Mouse (Mus musculus) embryonic facial prominence, embryonic 12.5 days (tissue): ENCODE measurements around the gene Isx. TPM values are rescaled to one million over a fixed set of nuclear protein-coding genes. Genes with fewer than 3 reads are reported as not detected.

Source experiments
- ATAC-seq: fragments of 200-750 bp; cut with Nextera tagmentation; 2 replicates; pipeline ENCODE4 v1.8.0; 2017; ENCODE audit not compliant: insufficient number of reproducible peaks, insufficient read depth, low FRiP score, low TSS enrichment
- H3K27ac ChIP-seq: fragments of 300-500 bp; sonication (generic); 2 replicates; pipeline ENCODE4 v1.5.1; 2016; ENCODE audit warnings: mild to moderate bottlenecking
- H3K27me3 ChIP-seq: fragments of 300-500 bp; sonication (generic); 2 replicates; pipeline ENCODE4 v1.6.1; 2016; ENCODE audit warnings: mild to moderate bottlenecking, moderate library complexity
- H3K36me3 ChIP-seq: fragments of 300-500 bp; sonication (generic); 2 replicates; pipeline ENCODE4 v1.6.1; 2016; ENCODE audit warnings: mild to moderate bottlenecking
- H3K4me1 ChIP-seq: fragments of 300-500 bp; sonication (generic); 2 replicates; pipeline ENCODE4 v1.6.1; 2016
- H3K4me2 ChIP-seq: fragments of 300-500 bp; sonication (generic); replicated peaks from 2 replicates; pipeline ENCODE4 v1.6.1; 2016; ENCODE audit warnings: mild to moderate bottlenecking, moderate library complexity
- H3K4me3 ChIP-seq: fragments of 300-500 bp; sonication (generic); 2 replicates; pipeline ENCODE4 v1.5.1; 2016; ENCODE audit warnings: mild to moderate bottlenecking
- H3K9ac ChIP-seq: fragments of 300-500 bp; sonication (generic); 2 replicates; pipeline ENCODE4 v1.6.1; 2016; ENCODE audit warnings: mild to moderate bottlenecking, moderate library complexity
- H3K9me3 ChIP-seq: fragments of 300-500 bp; sonication (generic); 2 replicates; pipeline ENCODE4 v1.6.1; 2016; ENCODE audit warnings: mild to moderate bottlenecking, moderate library complexity
- WGBS: fragments of 180-500 bp; shearing (Covaris S2); methylation state at CpG from one replicate; pipeline ENCODE4 v1.1.7; 2016; 5-methylcytosine and 5-hydroxymethylcytosine counted together
- polyA plus RNA-seq: library from polyadenylated mRNA; unstranded; fragments of >200 nt; fragmentation: Nextera tagmentation; extraction: Ambion mirVana; gene quantifications from 2 replicates; pipeline ENCODE4 v1.2.1, GENCODE M21; 2016

The Isx gene
- polyA plus RNA-seq = not detected in 2 replicates

DNA sequence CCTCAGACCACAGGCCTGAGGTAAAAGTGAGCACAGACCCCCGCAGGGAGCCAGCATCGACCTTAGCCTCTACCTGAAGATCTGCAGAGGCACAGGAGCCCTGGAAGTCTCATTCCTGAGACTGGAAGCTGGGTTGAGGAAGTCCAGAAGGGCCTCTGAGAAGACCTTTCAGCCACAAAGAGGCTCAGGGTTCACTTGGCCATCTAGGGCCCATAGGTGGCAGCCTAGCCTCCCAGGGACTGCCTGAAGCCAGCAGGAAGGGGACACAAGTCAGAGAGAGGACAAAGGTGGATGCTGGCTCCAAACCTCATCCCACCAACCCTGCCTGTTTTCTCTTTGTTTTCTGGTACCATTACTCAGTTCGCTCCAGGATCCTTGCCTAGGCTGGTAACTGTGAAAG, at the start of gene Isx:
Isx (plus strand) TSS at position 234 of the 400 bp plus-strand sequence.
- no peak within 1 kb of the TSS for H3K9ac ChIP-seq
- no peaks in the 10 kb centered on the region for H3K4me1 ChIP-seq
- no peak within 1 kb of the TSS for H3K4me2 ChIP-seq
- H3K4me3 ChIP-seq = no peak within 1 kb of the TSS
- no peaks in the 10 kb centered on the region for H3K36me3 ChIP-seq
- no peak for ATAC-seq
- no peaks in the 10 kb centered on the region for H3K9me3 ChIP-seq
- no peaks in the 10 kb centered on the region for H3K27me3 ChIP-seq
- H3K27ac ChIP-seq = no peak within 1 kb of the TSS
- WGBS = 75% methylated on average over 3 of the region's 3 CpGs

DNA sequence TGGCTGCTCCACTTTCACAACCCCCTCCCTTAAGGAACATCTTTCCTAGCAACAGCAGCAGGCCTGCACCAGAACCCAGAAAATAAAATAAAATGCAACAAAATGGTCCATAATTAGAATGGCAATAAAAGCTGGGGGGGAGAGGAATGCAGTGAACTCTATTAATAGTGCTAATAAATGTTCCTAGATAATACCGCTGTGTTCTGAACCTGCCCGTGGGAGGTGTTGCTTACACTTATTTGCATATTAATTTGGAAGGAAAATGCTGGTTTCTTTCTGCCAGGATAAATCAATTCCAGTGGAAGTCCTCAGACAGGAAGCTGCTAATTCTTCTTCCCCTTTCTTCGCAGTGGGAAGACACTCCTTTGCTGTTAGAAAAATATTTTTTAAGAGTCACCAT, 45.3 kb upstream of the Isx start:
- H3K9ac ChIP-seq = no peak overlapping the region
- 84% methylated on average over 3 of the region's 3 CpGs for WGBS
- H3K4me2 ChIP-seq = no peak overlapping the region
- H3K4me1 ChIP-seq = no peaks in the 10 kb centered on the region
- H3K36me3 ChIP-seq = no peaks in the 10 kb centered on the region
- no peak overlapping the region for H3K27ac ChIP-seq
- no peaks in the 10 kb centered on the region for H3K9me3 ChIP-seq
- H3K27me3 ChIP-seq = no peaks in the 10 kb centered on the region
- ATAC-seq = no peak
- H3K4me3 ChIP-seq = no peak overlapping the region

DNA sequence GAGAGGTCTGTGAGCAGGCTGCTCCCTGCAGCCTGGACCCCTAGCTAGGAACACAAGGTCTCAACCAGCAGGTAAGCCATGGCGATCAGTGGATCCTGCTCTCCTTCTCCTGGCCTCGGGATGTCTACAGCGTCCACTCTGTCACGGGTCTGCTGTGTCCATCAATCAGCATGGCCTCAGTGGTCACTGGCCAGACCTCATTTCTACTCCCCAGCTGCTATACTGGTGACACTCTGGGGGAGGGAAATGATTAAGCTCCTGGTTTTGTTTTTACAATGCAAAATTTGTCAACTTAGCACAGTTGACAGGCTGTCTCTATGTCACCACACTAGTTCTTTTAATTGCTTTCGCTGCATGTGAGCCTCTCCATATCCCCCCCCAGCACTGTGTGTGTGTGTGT, 41.7 kb upstream of the Isx start:
- Histone ChIP-seq H3K4me3 (no peak overlapping the region), H3K27ac (no peak overlapping the region), H3K36me3 (no peaks in the 10 kb centered on the region), H3K9me3 (no peaks in the 10 kb centered on the region), H3K4me2 (no peak overlapping the region), H3K4me1 (no peaks in the 10 kb centered on the region), H3K27me3 (no peaks in the 10 kb centered on the region), H3K9ac (no peak overlapping the region)
- WGBS = 74% methylated on average over 5 of the region's 5 CpGs
- no peak for ATAC-seq

DNA sequence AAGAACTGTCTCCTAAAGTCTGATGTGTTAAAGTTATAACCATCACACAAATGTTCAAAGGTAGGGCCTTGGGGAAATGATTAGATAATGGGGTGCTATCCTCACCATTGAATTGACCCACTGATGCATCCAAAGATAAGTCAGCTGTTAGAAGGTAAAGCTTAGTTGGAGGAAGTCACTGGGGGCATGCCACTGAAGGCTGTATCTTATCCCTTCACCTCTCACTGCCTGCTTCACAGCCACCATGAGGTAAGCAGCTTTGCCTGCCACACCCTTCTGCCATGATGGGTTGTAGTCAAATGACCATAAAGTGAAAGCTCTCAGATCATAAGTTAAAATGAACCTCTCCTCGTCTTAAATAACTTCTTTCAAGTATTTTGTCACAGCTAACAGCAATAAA, 38.7 kb upstream of the Isx start:
- no peak overlapping the region for H3K9ac ChIP-seq
- H3K4me1 ChIP-seq = no peaks in the 10 kb centered on the region
- 55% methylated on average over 1 of the region's 1 CpGs for WGBS
- no peaks in the 10 kb centered on the region for H3K9me3 ChIP-seq
- no peak overlapping the region for H3K4me2 ChIP-seq
- ATAC-seq = no peak
- no peaks in the 10 kb centered on the region for H3K27me3 ChIP-seq
- no peaks in the 10 kb centered on the region for H3K36me3 ChIP-seq
- no peak overlapping the region for H3K27ac ChIP-seq
- H3K4me3 ChIP-seq = no peak overlapping the region

DNA sequence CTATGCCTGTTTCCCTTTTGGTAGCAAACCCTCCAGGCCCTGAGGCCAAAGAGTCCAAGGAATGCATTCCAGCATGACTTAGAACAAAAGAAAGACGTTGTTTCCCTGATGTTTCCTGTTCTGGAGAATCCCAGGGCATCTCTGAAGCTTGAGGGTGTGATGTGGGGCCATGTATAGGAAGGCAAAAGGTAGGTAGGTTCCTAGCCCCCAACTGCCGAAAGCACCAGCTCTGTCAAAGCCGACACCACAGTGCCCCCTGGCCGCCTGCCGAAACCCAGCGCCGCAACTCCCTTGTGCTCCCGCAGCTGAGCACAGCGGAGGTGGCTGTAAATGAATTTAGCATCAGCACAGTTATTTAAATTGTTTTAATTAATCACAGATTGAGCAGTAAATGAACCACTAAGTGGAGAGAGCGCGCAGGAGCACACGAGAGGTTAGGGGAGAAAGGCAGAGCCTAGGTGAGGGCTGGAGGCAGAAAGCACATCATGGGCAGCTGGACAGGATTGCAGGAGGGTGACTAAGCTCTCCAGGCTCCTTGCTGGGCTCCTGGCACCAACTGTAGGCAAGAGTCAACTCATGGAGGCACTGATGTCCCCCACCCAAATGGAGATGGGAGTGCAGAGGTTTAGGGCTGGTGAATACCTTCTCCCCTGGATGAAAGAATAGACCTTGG, 25.5 kb upstream of the Isx start:
- no peak overlapping the region for H3K9ac ChIP-seq
- no peaks in the 10 kb centered on the region for H3K27me3 ChIP-seq
- H3K4me1 ChIP-seq = no peaks in the 10 kb centered on the region
- H3K9me3 ChIP-seq = no peaks in the 10 kb centered on the region
- WGBS = 16% methylated on average over 12 of the region's 12 CpGs
- no peak overlapping the region for H3K4me2 ChIP-seq
- no peak overlapping the region for H3K27ac ChIP-seq
- H3K36me3 ChIP-seq = no peaks in the 10 kb centered on the region
- no peak overlapping the region for H3K4me3 ChIP-seq
- ATAC-seq = no peak

DNA sequence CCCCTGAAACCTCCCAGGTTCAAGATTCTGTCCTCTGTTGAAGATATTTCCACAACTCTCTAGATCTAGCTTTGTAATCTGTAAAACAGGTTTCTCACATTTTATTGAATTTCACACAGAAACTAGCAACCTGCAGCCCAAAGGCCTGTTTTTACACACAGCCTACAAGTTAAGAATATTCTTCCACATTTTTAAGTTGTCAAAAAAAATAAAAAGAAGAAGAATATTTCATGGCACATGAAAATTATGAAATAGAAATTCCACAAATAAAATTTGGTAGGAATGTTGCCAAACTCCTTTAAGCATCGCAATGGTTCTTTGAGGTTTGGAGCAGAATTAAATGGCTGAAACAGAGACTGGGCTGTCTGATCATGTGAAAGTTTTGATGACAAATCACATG, 24.3 kb upstream of the Isx start:
- no peak overlapping the region for H3K27ac ChIP-seq
- no peak overlapping the region for H3K9ac ChIP-seq
- WGBS = 86% methylated on average over 1 of the region's 1 CpGs

DNA sequence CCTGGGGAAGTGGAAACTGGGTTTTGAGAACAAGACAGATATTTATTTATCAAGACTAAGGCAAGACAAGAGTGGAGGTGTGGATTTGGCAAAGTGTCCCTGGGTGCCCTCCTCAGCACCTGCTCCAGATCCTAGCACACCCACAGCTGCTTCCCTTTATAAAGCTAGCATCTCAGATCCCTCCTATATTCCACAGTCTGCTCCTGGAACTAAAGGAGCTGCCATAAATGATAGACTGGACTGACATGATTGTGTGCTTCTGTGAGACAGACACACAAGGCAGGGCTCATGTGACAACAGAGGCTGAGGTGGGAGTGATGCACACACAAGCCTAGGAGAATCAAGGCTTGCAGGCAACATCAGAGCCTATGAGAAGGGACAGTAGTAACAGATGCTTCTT, 22.0 kb upstream of the Isx start:
- no peak overlapping the region for H3K9ac ChIP-seq
- H3K4me1 ChIP-seq = no peaks in the 10 kb centered on the region
- no peak overlapping the region for H3K4me2 ChIP-seq
- H3K9me3 ChIP-seq = no peaks in the 10 kb centered on the region
- no peaks in the 10 kb centered on the region for H3K27me3 ChIP-seq
- ATAC-seq = no peak
- H3K36me3 ChIP-seq = no peaks in the 10 kb centered on the region
- H3K27ac ChIP-seq = no peak overlapping the region
- no peak overlapping the region for H3K4me3 ChIP-seq

More for the DNA sequence above, 24.3 kb upstream of the Isx start:
- H3K27me3 ChIP-seq = no peaks in the 10 kb centered on the region
- no peak overlapping the region for H3K4me3 ChIP-seq
- no peak for ATAC-seq
- no peaks in the 10 kb centered on the region for H3K36me3 ChIP-seq
- H3K4me2 ChIP-seq = no peak overlapping the region
- H3K4me1 ChIP-seq = no peaks in the 10 kb centered on the region
- H3K9me3 ChIP-seq = no peaks in the 10 kb centered on the region

DNA sequence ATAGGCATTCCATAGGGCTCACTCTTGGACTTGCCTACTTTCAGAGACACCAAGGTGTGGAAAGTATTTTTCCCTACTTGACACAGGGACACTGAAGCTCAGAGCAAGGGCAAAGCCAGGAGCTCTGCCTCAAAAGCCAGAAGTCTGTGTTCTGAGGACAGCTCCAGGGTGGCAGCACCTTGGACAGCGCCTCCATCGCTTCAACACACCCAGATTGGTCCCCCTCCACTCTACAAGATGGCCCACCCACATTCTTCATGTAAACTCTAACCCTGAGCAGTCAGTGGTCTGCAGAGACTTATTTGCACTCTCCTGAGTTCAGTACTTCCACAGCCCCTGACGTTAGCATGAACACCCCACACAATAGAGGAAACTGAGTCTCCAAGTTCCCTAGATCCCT, 21.1 kb upstream of the Isx start:
- ATAC-seq = no peak
- Histone ChIP-seq H3K4me1 (no peaks in the 10 kb centered on the region), H3K9me3 (no peaks in the 10 kb centered on the region), H3K27me3 (no peaks in the 10 kb centered on the region), H3K9ac (no peak overlapping the region), H3K4me3 (no peak overlapping the region), H3K36me3 (no peaks in the 10 kb centered on the region), H3K4me2 (no peak overlapping the region), H3K27ac (no peak overlapping the region)
- WGBS = 14% methylated on average over 3 of the region's 3 CpGs

DNA sequence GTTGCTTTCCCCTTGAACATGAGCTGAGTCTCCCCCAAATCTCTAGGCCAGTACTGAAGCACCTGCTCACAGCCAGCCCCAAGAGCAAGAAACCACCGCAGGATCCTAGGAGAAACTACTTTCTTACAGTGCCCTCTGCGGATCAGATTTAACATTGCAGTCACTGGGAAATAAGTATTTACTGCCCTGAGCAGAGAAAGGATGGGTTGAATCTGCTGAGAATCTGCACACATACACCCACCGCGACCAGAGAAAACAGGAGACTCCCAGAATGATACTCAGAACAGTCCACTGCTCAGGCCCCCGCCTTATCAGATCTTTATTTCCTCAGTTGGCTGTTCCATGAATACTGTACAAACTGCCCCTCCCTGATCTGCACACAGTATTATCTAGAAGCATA, 19.5 kb upstream of the Isx start:
- no peak overlapping the region for H3K4me3 ChIP-seq
- H3K9ac ChIP-seq = no peak overlapping the region
- H3K4me1 ChIP-seq = no peaks in the 10 kb centered on the region
- no peaks in the 10 kb centered on the region for H3K9me3 ChIP-seq
- H3K27ac ChIP-seq = no peak overlapping the region
- 36% methylated on average over 5 of the region's 5 CpGs for WGBS
- H3K27me3 ChIP-seq = no peaks in the 10 kb centered on the region
- ATAC-seq = no peak
- H3K36me3 ChIP-seq = no peaks in the 10 kb centered on the region
- H3K4me2 ChIP-seq = no peak overlapping the region

DNA sequence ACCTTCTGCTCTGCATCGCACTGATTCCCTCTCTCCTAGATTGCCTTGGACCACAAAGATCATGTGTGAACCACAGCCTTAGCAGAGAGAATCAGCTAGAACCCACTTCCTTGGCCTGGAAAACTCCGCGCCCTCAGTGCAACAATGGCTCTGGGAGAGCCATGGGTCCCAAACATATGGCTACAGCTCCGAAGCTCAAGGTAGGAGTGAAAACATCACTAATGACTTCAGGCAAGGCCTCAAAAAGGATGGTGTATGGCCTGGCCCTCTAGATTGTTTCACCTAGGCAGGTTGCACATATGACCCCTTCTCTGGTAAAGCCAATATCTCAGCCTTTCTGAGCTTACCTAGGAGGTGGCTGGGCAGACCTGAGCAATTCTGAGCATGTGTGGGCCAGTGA, 18.2 kb upstream of the Isx start:
- no peak overlapping the region for H3K4me3 ChIP-seq
- H3K27me3 ChIP-seq = no peaks in the 10 kb centered on the region
- H3K4me1 ChIP-seq = no peaks in the 10 kb centered on the region
- 92% methylated on average over 4 of the region's 4 CpGs for WGBS
- no peaks in the 10 kb centered on the region for H3K9me3 ChIP-seq
- H3K36me3 ChIP-seq = no peaks in the 10 kb centered on the region
- H3K9ac ChIP-seq = no peak overlapping the region
- no peak overlapping the region for H3K4me2 ChIP-seq
- ATAC-seq = no peak
- H3K27ac ChIP-seq = no peak overlapping the region

DNA sequence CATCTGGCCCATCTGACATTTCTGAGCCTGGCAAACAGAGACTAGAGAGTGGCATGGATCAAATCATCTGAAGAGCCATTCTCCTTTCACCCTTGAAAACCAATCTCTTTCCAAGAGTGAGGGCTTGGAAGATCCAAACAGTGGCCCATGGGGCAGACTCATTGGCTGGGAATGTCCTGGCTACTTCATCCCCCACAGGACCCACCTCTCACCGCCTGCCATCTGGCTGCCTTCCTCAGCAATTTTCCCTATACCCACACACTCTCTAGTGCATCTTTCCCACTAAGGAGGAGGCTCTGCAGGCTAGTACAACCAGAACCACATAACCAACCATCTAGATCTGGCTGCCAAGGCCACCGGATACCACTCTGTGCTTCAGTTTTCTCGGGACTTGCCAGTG, 17.6 kb upstream of the Isx start:
- no peak overlapping the region for H3K4me2 ChIP-seq
- H3K27ac ChIP-seq = no peak overlapping the region
- 79% methylated on average over 3 of the region's 3 CpGs for WGBS
- H3K27me3 ChIP-seq = no peaks in the 10 kb centered on the region
- no peaks in the 10 kb centered on the region for H3K36me3 ChIP-seq
- H3K4me3 ChIP-seq = no peak overlapping the region
- H3K9ac ChIP-seq = no peak overlapping the region
- ATAC-seq = no peak
- no peaks in the 10 kb centered on the region for H3K9me3 ChIP-seq
- no peaks in the 10 kb centered on the region for H3K4me1 ChIP-seq

DNA sequence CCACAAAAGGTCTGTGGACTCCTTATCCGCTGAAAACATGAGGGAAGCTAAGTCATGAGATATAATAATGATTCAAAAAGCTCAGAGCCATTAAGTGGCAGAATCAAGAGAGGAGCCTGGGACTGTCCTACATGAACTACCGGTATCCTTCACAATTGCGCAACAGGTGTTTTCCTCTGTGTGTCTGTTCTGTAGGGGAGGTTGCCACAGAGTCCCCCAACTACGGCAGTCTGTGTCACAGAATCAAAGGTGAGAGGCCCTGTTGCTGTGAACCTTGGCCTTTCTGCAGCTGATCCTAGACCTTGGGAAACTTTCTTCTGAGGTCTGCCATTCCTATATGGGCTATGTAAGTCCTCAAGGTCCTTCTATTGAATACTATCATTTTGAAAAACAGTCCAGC, 13.7 kb upstream of the Isx start:
- no peaks in the 10 kb centered on the region for H3K4me1 ChIP-seq
- H3K9me3 ChIP-seq = no peaks in the 10 kb centered on the region
- no peak overlapping the region for H3K27ac ChIP-seq
- no peak overlapping the region for H3K9ac ChIP-seq
- no peaks in the 10 kb centered on the region for H3K36me3 ChIP-seq
- no peak overlapping the region for H3K4me3 ChIP-seq
- no peaks in the 10 kb centered on the region for H3K27me3 ChIP-seq
- H3K4me2 ChIP-seq = no peak overlapping the region
- ATAC-seq = no peak
- 91% methylated on average over 4 of the region's 4 CpGs for WGBS

DNA sequence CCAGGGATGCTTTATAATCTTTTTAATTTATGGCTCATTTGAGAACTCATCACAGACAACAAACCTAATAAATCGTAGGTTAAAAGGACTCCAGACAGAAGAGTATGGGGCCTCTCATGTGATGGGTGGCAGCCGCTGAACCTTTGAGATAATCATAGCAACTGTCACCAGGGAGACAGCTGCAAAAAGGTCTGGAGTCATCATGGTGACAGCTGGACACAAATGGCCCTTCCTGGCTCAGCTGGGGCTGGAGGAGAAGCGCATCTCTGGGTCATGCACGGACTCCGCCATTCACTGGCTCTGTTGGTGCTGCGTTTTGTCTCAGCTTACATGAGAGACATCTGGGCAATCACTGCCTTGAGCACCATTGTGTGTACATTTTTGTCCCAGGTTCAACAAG, 12.5 kb upstream of the Isx start:
- Histone ChIP-seq H3K36me3 (no peaks in the 10 kb centered on the region), H3K4me2 (no peak overlapping the region), H3K27ac (no peak overlapping the region), H3K27me3 (no peaks in the 10 kb centered on the region), H3K9me3 (no peaks in the 10 kb centered on the region), H3K4me3 (no peak overlapping the region), H3K9ac (no peak overlapping the region), H3K4me1 (no peaks in the 10 kb centered on the region)
- no peak for ATAC-seq
- WGBS = 81% methylated on average over 6 of the region's 6 CpGs
